Mouse (Mus musculus) kidney, embryonic 14.5 days (tissue): Measurements from ENCODE around the gene Cmc4. TPM values are rescaled to one million over a fixed set of nuclear protein-coding genes. Genes with fewer than 3 reads are reported as not detected.

Source experiments
- ATAC-seq: fragments of 200-750 bp; cut with Nextera tagmentation; 2 replicates; pipeline ENCODE4 v1.8.0; 2017; ENCODE audit warnings: moderate number of reproducible peaks, mild to moderate bottlenecking, moderate TSS enrichment, moderate library complexity; ENCODE audit not compliant: low FRiP score, low TSS enrichment
- H3K27ac ChIP-seq: fragments of 300-500 bp; sonication (generic); 2 replicates; pipeline ENCODE4 v1.5.1; 2014; ENCODE audit warnings: low read depth, mild to moderate bottlenecking, low read length, moderate library complexity, mixed read lengths
- H3K27me3 ChIP-seq: fragments of 300-500 bp; sonication (generic); 2 replicates; pipeline ENCODE4 v1.6.1; 2014; ENCODE audit warnings: mild to moderate bottlenecking, low read length; ENCODE audit not compliant: control insufficient read depth, insufficient read depth
- H3K36me3 ChIP-seq: fragments of 300-500 bp; sonication (generic); 2 replicates; pipeline ENCODE4 v1.6.1; 2014; ENCODE audit warnings: low read length, mixed read lengths; ENCODE audit not compliant: control insufficient read depth, insufficient read depth
- H3K4me1 ChIP-seq: fragments of 300-500 bp; sonication (generic); 2 replicates; pipeline ENCODE4 v1.6.1; 2014; ENCODE audit warnings: low read length, mixed read lengths; ENCODE audit not compliant: control insufficient read depth, insufficient read depth
- H3K4me2 ChIP-seq: fragments of 300-500 bp; sonication (generic); replicated peaks from 2 replicates; pipeline ENCODE4 v1.6.1; 2014; ENCODE audit warnings: low read depth, mild to moderate bottlenecking, low read length
- H3K4me3 ChIP-seq: fragments of 300-500 bp; sonication (generic); 2 replicates; pipeline ENCODE4 v1.5.1; 2014; ENCODE audit warnings: mild to moderate bottlenecking, low read length
- H3K9ac ChIP-seq: fragments of 300-500 bp; sonication (generic); 2 replicates; pipeline ENCODE4 v1.6.1; 2014; ENCODE audit warnings: low read depth, mild to moderate bottlenecking, low read length, moderate library complexity
- H3K9me3 ChIP-seq: fragments of 300-500 bp; sonication (generic); 2 replicates; pipeline ENCODE4 v1.6.1; 2016; ENCODE audit warnings: low read length; ENCODE audit not compliant: control insufficient read depth
- WGBS: fragments of 180-500 bp; shearing (Covaris S2); extraction: QIAGEN DNeasy Blood & Tissue Kit; methylation state at CpG from one replicate; pipeline ENCODE4 v1.1.7; 2014; 5-methylcytosine and 5-hydroxymethylcytosine counted together
- polyA plus RNA-seq: library from polyadenylated mRNA; unstranded; fragments of >200 nt; fragmentation: Nextera tagmentation; extraction: Ambion mirVana; gene quantifications from 2 replicates; pipeline ENCODE4 v1.2.1, GENCODE M21; 2014

The Cmc4 gene
- polyA plus RNA-seq, 1 experiment from 2014 or later = 21.0 TPM

DNA sequence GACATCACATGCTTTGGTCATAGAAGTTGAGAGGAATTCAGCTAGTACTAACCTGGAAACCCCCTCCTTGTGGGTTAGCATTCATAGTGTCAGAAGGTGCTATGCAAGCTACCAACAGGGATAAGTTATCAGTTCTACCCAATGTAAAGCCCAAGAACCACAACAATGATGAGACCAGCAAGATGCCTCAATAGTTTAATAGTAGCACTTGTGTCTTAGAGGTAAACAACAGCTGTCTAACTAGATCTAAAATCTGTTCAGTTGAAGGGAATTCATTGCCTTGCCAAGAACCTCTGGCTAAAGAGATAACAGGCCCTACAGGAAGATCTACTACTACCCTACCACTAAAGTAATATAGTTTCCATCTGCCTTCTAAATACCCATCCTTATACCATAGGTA, 39.6 kb downstream of the Cmc4 start:
- ATAC-seq = no peak
- Histone ChIP-seq H3K9ac (no peak overlapping the region), H3K27me3 (no peaks in the 10 kb centered on the region), H3K4me1 (no peaks in the 10 kb centered on the region), H3K27ac (no peak overlapping the region), H3K4me3 (no peak overlapping the region), H3K4me2 (no peak overlapping the region), H3K9me3 (no peaks in the 10 kb centered on the region), H3K36me3 (no peaks in the 10 kb centered on the region)

DNA sequence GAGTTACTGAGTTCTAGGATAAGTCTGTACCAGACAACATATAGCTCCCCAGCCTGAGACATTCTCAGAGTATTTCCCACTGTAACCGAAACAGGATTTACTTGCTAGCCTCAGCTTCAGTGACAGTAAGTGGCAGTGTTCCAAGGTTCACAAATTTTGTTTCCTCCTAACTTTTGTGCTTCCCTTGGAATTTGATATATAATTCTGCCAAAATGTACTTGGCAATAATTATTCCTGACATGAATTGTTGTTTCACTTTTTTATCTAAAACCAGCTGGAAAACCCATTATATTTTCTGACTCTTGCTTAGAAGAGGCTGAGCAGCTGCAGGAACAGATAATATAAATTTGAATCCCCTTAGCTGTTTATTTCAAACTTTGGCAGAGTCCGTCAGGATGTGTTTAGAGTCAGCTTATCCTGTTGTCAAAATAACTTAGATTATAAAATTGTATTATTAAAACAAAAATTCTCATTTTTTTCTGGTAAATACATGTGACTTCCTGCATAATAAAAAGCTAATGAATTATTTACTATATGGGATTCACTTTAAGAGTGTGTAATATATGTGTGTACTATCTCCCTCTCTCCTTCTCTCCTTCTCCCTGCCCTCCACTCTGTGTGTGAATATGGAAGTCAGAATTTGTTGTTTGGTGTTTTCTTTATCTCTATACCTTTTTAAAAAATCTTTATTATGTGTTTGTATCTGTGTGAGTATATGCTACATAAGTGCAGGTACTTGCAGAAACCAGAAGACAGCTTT, 43.5 kb downstream of the Cmc4 start:
- H3K27me3 ChIP-seq = no peaks in the 10 kb centered on the region
- no peak for ATAC-seq
- no peak overlapping the region for H3K4me2 ChIP-seq
- 53% methylated on average over 2 of the region's 2 CpGs for WGBS
- no peak overlapping the region for H3K9ac ChIP-seq
- no peaks in the 10 kb centered on the region for H3K36me3 ChIP-seq
- H3K9me3 ChIP-seq = no peaks in the 10 kb centered on the region
- H3K4me1 ChIP-seq = no peaks in the 10 kb centered on the region
- H3K27ac ChIP-seq = no peak overlapping the region
- no peak overlapping the region for H3K4me3 ChIP-seq

DNA sequence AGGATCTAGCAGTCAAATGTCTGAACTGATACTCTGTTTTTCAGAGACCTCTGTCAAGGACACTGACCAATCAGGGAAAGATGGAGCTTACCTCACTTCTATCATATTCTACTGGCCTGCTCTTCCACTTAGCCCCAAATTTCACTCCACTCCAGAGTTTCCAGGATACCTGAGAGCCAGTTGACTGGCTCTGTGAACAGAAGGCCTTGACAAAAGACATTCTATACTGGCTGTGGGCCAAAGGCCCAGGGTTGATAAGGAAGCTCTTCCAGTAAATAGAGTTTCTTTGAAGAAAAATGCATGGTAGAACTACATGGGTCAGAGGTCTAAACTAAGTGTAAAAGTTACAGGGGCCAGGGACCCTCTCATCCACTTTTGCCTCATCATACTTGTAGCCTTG, 46.2 kb downstream of the Cmc4 start:
- no peak for ATAC-seq
- Histone ChIP-seq H3K4me1 (no peaks in the 10 kb centered on the region), H3K27ac (no peak overlapping the region)

More for the DNA sequence above, 46.2 kb downstream of the Cmc4 start:
- H3K36me3 ChIP-seq = no peaks in the 10 kb centered on the region
- H3K4me2 ChIP-seq = no peak overlapping the region
- no peaks in the 10 kb centered on the region for H3K27me3 ChIP-seq
- H3K9ac ChIP-seq = no peak overlapping the region
- no peak overlapping the region for H3K4me3 ChIP-seq
- H3K9me3 ChIP-seq = no peaks in the 10 kb centered on the region

Other genes starting within 250 kb of the Cmc4 start
- gene Fundc2, start 34.2 kb downstream of the Cmc4 start, polyA plus RNA-seq = 69.5 and 79.5 TPM in 2 replicates
- gene F8, start 34.0 kb downstream of the Cmc4 start, polyA plus RNA-seq = 4.4 and 4.7 TPM in 2 replicates
- gene Mtcp1, start within 50 bp of the Cmc4 start, polyA plus RNA-seq = 6.1 and 11.6 TPM in 2 replicates
- gene Brcc3, start within 50 bp of the Cmc4 start, polyA plus RNA-seq = 68.0 and 82.9 TPM in 2 replicates
- 186 and 196 TPM in 2 replicates for gene Vbp1, start 97.7 kb upstream of the Cmc4 start, polyA plus RNA-seq
- 2.1 and 2.2 TPM in 2 replicates for gene Rab39b, start 161.6 kb upstream of the Cmc4 start, polyA plus RNA-seq